Mouse (Mus musculus) cortical plate, adult 2 months (tissue): ENCODE results near the gene Ndufab1.

Source experiments
- CTCF ChIP-seq: fragments of 200-500 bp; IDR thresholded peaks from 2 replicates; pipeline ENCODE4 v1.5.1; 2011; ENCODE audit warnings: mild to moderate bottlenecking, control low read depth, low read length; ENCODE audit not compliant: insufficient read depth; ENCODE audit errors: extremely low read depth
- POLR2A ChIP-seq: fragments of 200-500 bp; IDR thresholded peaks from 2 replicates; pipeline ENCODE4 v1.6.1; 2011; ENCODE audit warnings: mild to moderate bottlenecking, low read length, control low read depth; ENCODE audit not compliant: insufficient read depth; ENCODE audit errors: extremely low read depth

DNA sequence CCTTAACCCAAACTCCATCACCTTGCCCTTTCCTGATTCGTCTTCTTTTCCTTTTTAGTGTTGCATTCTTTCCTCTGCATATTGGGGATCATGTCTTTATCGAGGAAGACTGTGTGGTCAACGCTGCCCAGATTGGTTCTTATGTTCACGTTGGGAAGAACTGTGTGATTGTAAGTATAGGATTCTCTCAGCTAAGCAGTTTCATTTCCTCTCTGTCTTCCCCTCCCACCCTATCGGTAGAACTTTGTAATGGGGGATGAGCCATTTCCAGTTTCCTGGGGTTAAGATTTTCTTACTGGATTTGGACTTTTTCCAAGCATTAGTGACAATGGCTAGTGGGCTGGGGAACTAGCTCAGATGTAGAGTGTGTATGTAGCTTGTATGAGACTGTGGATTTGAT, 36.5 kb upstream of the Ndufab1 start:
- TF ChIP-seq CTCF (no peak), POLR2A (no peak)
